Mouse (Mus musculus): ENCODE measurements around the gene Wdfy4. TPM values are rescaled to one million over a fixed set of nuclear protein-coding genes. Genes with fewer than 3 reads are reported as not detected.

Wdfy4 gene
- polyA plus RNA-seq, 1 experiment: not detected

DNA sequence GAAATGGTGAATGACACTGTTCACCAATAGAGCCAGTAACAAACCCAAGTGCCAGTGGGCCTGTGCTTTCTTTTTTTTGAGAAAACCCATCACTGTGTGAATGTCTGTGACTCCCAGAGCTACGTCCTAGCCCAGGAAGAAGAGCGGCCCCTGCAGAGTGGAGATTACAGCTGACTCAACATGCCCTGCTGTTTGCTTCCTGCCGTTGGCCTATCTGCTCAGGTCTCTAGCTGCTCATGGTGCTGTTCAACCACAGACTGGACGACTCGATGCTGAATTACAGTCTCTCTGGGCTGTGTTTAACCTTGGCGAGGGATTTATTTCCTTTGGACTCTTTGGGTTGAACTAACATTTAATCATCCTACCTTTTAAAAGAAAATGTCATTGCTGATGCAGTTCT is 17.6 kb upstream of the Wdfy4 start:
- 87% methylated on average over 6 of the region's 6 CpGs for WGBS
- H3K27ac ChIP-seq (ENCODE audit: insufficient read depth, low read depth, low read length): no peak overlapping the region
- no peak overlapping the region for H3K4me3 ChIP-seq (ENCODE audit: insufficient read depth, low read depth, low read length)
- peaks cover 5% of the 10 kb centered on the region for H3K4me1 ChIP-seq (ENCODE audit: control insufficient read depth, insufficient read depth, low read length)
- TF ChIP-seq CTCF (IDR thresholded peaks at IDR 0.05; ENCODE audit: insufficient read depth, low read depth, low read length) (no peak), POLR2A (IDR thresholded peaks at IDR 0.05; ENCODE audit: insufficient read depth, low read depth, low read length) (no peak)

DNA sequence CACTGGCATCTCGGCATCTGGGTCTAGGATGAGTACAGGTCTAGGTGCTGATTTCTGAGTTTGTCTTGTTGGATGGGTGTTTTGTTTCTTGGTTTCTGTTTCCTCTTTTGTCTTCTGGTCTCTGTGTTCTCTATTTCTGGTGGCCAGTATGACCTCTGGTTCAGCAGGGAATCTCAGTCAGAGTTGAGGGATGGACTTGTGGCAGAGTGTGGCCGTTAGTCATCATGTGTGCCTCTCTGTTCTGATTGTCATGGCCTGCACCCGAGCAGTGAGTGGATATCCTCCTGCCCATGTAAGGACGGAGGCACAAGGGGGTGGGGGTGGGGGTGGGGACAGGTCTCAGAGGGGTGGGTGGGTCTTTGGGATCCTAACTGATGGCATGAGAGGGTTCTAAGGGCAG is 16.9 kb upstream of the Wdfy4 start:
- no peak overlapping the region for H3K27ac ChIP-seq (ENCODE audit: insufficient read depth, low read depth, low read length)
- 83% methylated on average over 4 of the region's 4 CpGs for WGBS
- no peak for TF ChIP-seq POLR2A (IDR thresholded peaks at IDR 0.05; ENCODE audit: insufficient read depth, low read depth, low read length)
- TF ChIP-seq CTCF (IDR thresholded peaks at IDR 0.05; ENCODE audit: insufficient read depth, low read depth, low read length): no peak
- peaks cover 5% of the 10 kb centered on the region for H3K4me1 ChIP-seq (ENCODE audit: control insufficient read depth, insufficient read depth, low read length)
- H3K4me3 ChIP-seq (ENCODE audit: insufficient read depth, low read depth, low read length): no peak overlapping the region

DNA sequence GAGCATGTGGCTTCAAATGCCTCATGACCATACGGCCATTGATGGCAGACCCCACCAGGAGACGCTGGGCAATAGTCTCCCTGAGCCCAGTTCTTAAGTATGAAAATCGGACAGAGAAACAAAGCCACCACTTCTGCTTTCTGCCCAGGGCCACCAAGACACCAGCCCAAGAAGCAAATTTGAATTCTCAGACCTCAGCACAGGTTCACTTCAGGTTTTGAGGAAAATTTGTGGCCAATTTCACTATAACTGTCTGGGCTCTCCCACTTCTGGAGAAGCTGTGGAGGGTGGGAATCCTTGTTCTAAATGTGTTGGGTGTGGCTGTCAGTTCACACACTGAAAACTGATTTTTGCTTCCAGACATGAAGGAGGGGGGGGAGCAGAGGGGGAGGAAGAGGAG is 8.9 kb upstream of the Wdfy4 start:
- no peak overlapping the region for H3K27ac ChIP-seq (ENCODE audit: insufficient read depth, low read depth, low read length)
- TF ChIP-seq CTCF (IDR thresholded peaks at IDR 0.05; ENCODE audit: insufficient read depth, low read depth, low read length): no peak
- TF ChIP-seq POLR2A (IDR thresholded peaks at IDR 0.05; ENCODE audit: insufficient read depth, low read depth, low read length): no peak
- H3K4me1 ChIP-seq (ENCODE audit: control insufficient read depth, insufficient read depth, low read length): no peaks in the 10 kb centered on the region
- 89% methylated on average over 3 of the region's 3 CpGs for WGBS
- H3K4me3 ChIP-seq (ENCODE audit: insufficient read depth, low read depth, low read length): no peak overlapping the region

DNA sequence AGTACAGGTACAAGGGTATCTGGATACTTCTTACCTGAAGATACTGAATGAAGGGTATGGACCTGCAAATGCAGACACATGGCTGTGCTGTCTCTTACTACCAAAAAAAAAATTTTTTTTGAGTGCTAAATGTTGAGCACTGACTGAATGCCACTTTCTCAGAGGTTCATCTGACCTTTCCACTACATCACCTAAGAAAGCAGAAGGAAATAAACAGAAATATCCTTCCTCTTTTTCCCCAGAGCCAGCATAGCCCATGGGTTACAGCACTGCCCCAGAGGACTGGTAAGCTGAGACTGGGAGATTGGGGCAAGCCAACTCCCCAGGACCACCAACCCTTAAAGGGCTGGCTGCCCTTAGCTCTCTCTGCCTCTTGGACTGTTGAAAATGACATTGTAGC is 8.5 kb upstream of the Wdfy4 start:
- H3K4me3 ChIP-seq (ENCODE audit: insufficient read depth, low read depth, low read length): no peak overlapping the region
- no peak overlapping the region for H3K27ac ChIP-seq (ENCODE audit: insufficient read depth, low read depth, low read length)
- no peaks in the 10 kb centered on the region for H3K4me1 ChIP-seq (ENCODE audit: control insufficient read depth, insufficient read depth, low read length)
- TF ChIP-seq POLR2A (IDR thresholded peaks at IDR 0.05; ENCODE audit: insufficient read depth, low read depth, low read length) (no peak), CTCF (IDR thresholded peaks at IDR 0.05; ENCODE audit: insufficient read depth, low read depth, low read length) (no peak)

DNA sequence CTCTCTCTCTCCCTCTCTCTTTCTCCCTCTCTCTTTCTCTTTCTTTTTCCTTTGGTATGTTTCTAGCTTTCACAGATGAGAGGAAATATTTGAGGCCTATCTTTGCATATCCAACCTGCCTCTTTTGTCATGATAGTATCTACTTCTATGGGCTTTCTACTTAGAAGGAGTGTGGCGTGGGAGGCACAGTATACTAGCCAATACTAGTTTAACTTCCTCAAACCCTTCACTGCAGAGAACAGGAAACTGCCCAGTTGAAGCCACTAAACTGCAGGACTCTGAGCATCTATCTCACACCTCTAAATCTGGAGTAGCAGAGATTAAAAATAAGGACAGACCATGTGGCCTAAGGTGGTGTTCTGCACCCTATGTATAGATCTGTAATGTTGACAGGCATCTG is 5.3 kb upstream of the Wdfy4 start:
- Histone ChIP-seq H3K4me3 (ENCODE audit: insufficient read depth, low read depth, low read length) (no peak overlapping the region), H3K4me1 (ENCODE audit: control insufficient read depth, insufficient read depth, low read length) (no peaks in the 10 kb centered on the region), H3K27ac (ENCODE audit: insufficient read depth, low read depth, low read length) (no peak overlapping the region)
- no peak for TF ChIP-seq CTCF (IDR thresholded peaks at IDR 0.05; ENCODE audit: insufficient read depth, low read depth, low read length)
- TF ChIP-seq POLR2A (IDR thresholded peaks at IDR 0.05; ENCODE audit: insufficient read depth, low read depth, low read length): no peak
- 79% methylated on average over 1 of the region's 1 CpGs for WGBS

DNA sequence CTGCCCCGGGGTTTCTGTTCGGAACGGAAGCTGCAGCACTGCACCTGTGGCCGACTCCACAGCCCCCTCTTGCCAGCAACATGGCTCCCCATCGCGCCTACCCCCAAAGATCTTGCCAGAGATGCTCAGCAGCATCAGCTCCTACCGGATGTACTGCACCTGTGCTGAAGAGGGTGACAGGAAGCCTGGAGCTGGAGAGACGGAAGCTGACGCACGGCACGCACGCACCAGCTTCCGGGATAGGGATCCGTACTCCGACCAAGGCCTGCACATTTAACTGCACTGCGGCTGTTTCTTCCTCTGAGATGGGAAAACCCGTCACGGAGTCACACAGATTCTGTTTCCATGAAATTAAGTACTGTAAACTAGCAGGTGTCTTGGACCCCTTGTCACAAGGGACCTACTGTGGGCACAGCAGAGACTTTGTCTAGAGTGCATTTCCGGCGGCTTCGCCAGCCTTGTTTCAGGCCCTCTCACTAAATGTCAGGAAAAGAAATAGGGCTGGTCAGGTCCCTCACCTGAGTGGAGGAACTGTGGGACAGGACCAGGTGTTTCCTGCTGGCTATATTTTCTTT is 4.6 kb upstream of the Wdfy4 start:
- no peak overlapping the region for H3K4me3 ChIP-seq (ENCODE audit: insufficient read depth, low read depth, low read length)
- WGBS: 94% methylated on average over 21 of the region's 21 CpGs
- no peaks in the 10 kb centered on the region for H3K4me1 ChIP-seq (ENCODE audit: control insufficient read depth, insufficient read depth, low read length)
- no peak overlapping the region for H3K27ac ChIP-seq (ENCODE audit: insufficient read depth, low read depth, low read length)
- TF ChIP-seq POLR2A (IDR thresholded peaks at IDR 0.05; ENCODE audit: insufficient read depth, low read depth, low read length) (no peak), CTCF (IDR thresholded peaks at IDR 0.05; ENCODE audit: insufficient read depth, low read depth, low read length) (no peak)

DNA sequence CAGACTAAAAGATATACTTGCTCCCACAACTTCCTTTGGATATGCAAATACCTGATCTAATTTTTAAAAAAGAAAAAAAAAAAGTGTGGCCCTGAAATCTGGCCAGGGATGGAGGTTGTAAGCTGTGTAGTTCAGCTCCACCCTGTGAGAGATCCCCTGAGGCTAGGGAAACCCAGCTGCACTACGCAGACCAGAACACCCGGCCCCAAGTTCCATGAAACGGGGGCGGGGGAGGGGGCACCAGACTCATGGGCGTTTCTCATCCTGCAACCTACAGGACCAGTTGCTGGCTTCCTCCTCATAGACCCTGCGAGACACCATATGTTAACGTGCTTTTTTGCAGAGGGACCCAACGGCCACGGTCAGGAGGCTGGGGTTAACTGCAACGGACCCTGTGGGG is 3.9 kb upstream of the Wdfy4 start:
- 82% methylated on average over 10 of the region's 10 CpGs for WGBS
- no peaks in the 10 kb centered on the region for H3K4me1 ChIP-seq (ENCODE audit: control insufficient read depth, insufficient read depth, low read length)
- no peak overlapping the region for H3K4me3 ChIP-seq (ENCODE audit: insufficient read depth, low read depth, low read length)
- H3K27ac ChIP-seq (ENCODE audit: insufficient read depth, low read depth, low read length): no peak overlapping the region
- TF ChIP-seq POLR2A (IDR thresholded peaks at IDR 0.05; ENCODE audit: insufficient read depth, low read depth, low read length): no peak
- TF ChIP-seq CTCF (IDR thresholded peaks at IDR 0.05; ENCODE audit: insufficient read depth, low read depth, low read length): no peak

DNA sequence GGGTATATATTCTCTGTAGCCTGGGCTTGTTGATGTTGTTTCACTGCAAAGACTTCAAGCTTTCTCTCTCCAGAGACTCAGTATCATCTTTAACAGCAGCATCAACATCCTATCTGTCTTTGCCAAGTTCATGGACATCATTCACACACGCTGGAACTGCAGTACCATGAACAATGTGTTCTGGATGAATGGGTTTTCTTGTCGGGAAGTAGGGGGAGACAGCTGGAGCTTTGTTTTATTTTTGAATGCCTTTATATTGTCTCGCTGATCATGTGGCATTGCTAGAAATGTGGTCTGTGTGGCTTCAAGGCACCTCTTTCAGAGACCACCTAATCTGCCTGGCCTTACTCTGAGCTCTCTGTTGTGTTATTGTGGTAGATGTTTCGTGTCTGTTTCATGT is 1.9 kb upstream of the Wdfy4 start:
- Histone ChIP-seq H3K4me3 (ENCODE audit: insufficient read depth, low read depth, low read length) (no peak overlapping the region), H3K27ac (ENCODE audit: insufficient read depth, low read depth, low read length) (no peak overlapping the region), H3K4me1 (ENCODE audit: control insufficient read depth, insufficient read depth, low read length) (no peaks in the 10 kb centered on the region)
- TF ChIP-seq CTCF (IDR thresholded peaks at IDR 0.05; ENCODE audit: insufficient read depth, low read depth, low read length) (no peak), POLR2A (IDR thresholded peaks at IDR 0.05; ENCODE audit: insufficient read depth, low read depth, low read length) (no peak)
- 54% methylated on average over 4 of the region's 4 CpGs for WGBS

DNA sequence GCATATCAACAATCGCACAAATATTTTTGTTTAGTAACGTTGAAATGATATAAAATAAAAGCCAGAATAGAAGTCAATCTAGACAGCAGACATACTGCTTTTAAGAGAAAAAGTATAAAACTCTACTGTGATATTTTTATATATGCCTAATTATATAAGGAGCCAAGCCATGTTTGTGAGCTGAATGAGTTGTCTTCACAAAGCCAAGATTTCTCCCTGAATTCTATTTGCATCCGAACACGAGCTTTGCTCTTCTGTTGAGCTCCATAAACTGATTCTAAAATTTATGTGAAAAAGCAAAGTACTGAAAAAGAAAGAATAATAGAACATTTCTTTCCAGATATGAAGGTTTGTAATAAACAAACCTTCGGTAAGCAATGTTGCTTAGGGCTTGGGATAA is 5.2 kb downstream of the Wdfy4 start:
- Histone ChIP-seq H3K4me1 (ENCODE audit: control insufficient read depth, insufficient read depth, low read length) (no peaks in the 10 kb centered on the region), H3K27ac (ENCODE audit: insufficient read depth, low read depth, low read length) (no peak overlapping the region), H3K4me3 (ENCODE audit: insufficient read depth, low read depth, low read length) (no peak overlapping the region)
- WGBS: 74% methylated on average over 5 of the region's 5 CpGs
- TF ChIP-seq POLR2A (IDR thresholded peaks at IDR 0.05; ENCODE audit: insufficient read depth, low read depth, low read length) (no peak), CTCF (IDR thresholded peaks at IDR 0.05; ENCODE audit: insufficient read depth, low read depth, low read length) (no peak)
